Comparison of ENCODE assay signal across 8 mouse cellular contexts in the genomic region with DNA sequence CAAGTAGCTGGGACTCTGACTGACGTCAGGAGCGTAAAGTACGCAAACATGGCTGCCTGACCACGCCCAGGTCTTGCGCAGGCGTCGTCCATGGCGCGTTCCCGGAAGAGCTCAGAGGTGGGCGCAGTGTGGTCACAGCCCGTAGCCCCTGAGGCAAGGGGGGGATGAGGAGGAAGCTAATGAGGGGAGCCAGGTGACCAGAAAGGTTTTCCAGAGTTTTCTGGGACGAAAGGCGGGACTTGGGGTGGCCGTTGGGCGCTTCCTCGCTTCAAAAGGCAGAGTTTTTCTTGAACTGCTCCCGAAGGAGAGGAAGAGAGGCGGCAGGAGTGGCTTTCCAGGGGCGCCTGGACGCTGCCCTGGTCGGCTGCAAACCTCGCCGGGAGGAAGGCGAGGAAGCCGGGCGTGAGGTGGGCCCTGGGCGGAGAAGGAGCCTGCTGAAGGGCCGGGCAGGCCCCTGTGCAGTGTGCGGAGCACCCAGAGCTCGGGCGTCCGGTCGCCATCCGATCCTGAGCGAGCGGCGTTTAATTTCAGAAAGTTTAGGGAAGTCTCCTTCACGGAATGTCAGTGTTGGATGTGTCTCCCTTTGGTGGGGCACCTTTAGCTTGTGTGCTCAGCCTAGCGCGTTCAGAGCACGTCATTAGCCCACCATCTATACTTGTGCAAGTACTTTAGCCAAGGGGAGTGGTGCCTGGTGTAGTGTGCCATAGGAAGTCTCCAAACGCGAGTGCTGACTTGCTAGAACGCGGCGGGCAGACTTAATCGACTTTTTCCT. TPM values are rescaled to one million over a fixed set of nuclear protein-coding genes. Genes with fewer than 3 reads are reported as not detected.
DNase-seq lines count a peak whose midpoint lies in the region; ATAC-seq and TF ChIP-seq lines count a peak whose summit lies in the region.

A gene (plus strand): TSS at position 33 of the 772 bp plus-strand sequence.

- H3K27ac ChIP-seq in heart, embryonic 11.5 days (ENCODE audit: low read depth, low read length): peak within 1 kb of the TSS; percentile 94
- H3K27ac ChIP-seq in kidney, embryonic 16.5 days (ENCODE audit: low read length): peak within 1 kb of the TSS; percentile 98
- H3K27ac ChIP-seq in liver, adult 2 months (replicated peaks; ENCODE audit: insufficient read depth, low read depth, low read length): peak within 1 kb of the TSS; percentile 79

- no peaks in the 10 kb centered on the region for H3K79me2 ChIP-seq in liver, adult 2 months (ENCODE audit: control insufficient read depth, insufficient read depth, low read length)
- no peaks in the 10 kb centered on the region for H3K79me2 ChIP-seq in myocyte (ENCODE audit: control insufficient read depth, insufficient read depth)

- DNase-seq in B cell, adult 2 months: peak; percentile 82 to 83
- peak; percentile 94 for DNase-seq in brain, adult 2 months (ENCODE audit: low read depth, low spot score)
- DNase-seq in liver, adult 2 months (ENCODE audit: extremely low read depth, low read depth, low spot score): peak; percentile 70
- peak; percentile 84 for DNase-seq in splenic B cell, adult 2 months (ENCODE audit: low read depth, low spot score)

- peak within 1 kb of the TSS; percentile 75 for H3K4me2 ChIP-seq in heart, embryonic 11.5 days
- peak within 1 kb of the TSS; percentile 58 for H3K4me2 ChIP-seq in kidney, embryonic 16.5 days (replicated peaks; ENCODE audit: low read depth, low read length)
- peak within 1 kb of the TSS; percentile 75 for H3K4me2 ChIP-seq in myocyte (ENCODE audit: low read depth)

- no peak for TF ChIP-seq CTCF in liver, adult 2 months (IDR thresholded peaks at IDR 0.05; ENCODE audit: low read depth, low read length)

- H3K4me3 ChIP-seq in heart, embryonic 11.5 days (ENCODE audit: low read depth, low read length): peak within 1 kb of the TSS; percentile 72
- peak within 1 kb of the TSS; percentile 85 for H3K4me3 ChIP-seq in kidney, embryonic 16.5 days (ENCODE audit: low read length)
- H3K4me3 ChIP-seq in liver, adult 2 months (ENCODE audit: insufficient read depth, low read depth, low read length): peak within 1 kb of the TSS; percentile 71
- peak within 1 kb of the TSS; percentile 82 for H3K4me3 ChIP-seq in myocyte

- no peaks in the 10 kb centered on the region for H3K36me3 ChIP-seq in heart, embryonic 11.5 days (ENCODE audit: control insufficient read depth, insufficient read depth, low read length)
- H3K36me3 ChIP-seq in kidney, embryonic 16.5 days (ENCODE audit: insufficient read depth, low read length): no peaks in the 10 kb centered on the region
- peaks cover 11% of the 10 kb centered on the region for H3K36me3 ChIP-seq in liver, adult 2 months (ENCODE audit: control insufficient read depth, insufficient read depth, low read length)
- peaks cover 10% of the 10 kb centered on the region for H3K36me3 ChIP-seq in myocyte (ENCODE audit: control insufficient read depth, insufficient read depth)
- H3K36me3 ChIP-seq in splenic B cell, adult 2 months (ENCODE audit: control insufficient read depth, insufficient read depth, low read length, poor library complexity, severe bottlenecking): no peaks in the 10 kb centered on the region

- no peaks in the 10 kb centered on the region for H3K4me1 ChIP-seq in heart, embryonic 11.5 days (ENCODE audit: control insufficient read depth, insufficient read depth, low read length)
- no peaks in the 10 kb centered on the region for H3K4me1 ChIP-seq in kidney, embryonic 16.5 days (ENCODE audit: insufficient read depth, low read length)
- H3K4me1 ChIP-seq in liver, adult 2 months (ENCODE audit: control insufficient read depth, insufficient read depth, low read length): no peaks in the 10 kb centered on the region

- H3K27me3 ChIP-seq in heart, embryonic 11.5 days (ENCODE audit: control insufficient read depth, insufficient read depth, low read length): no peaks in the 10 kb centered on the region; the same call in 1 of the 2 replicates
- H3K27me3 ChIP-seq in kidney, embryonic 16.5 days (ENCODE audit: insufficient read depth, low read length): no peaks in the 10 kb centered on the region
- H3K27me3 ChIP-seq in liver, adult 2 months (ENCODE audit: control insufficient read depth, insufficient read depth, low read length): no peaks in the 10 kb centered on the region; the same call in 1 of the 2 replicates
- no peaks in the 10 kb centered on the region for H3K27me3 ChIP-seq in myocyte (ENCODE audit: control insufficient read depth, insufficient read depth, insufficient read length)
- no peaks in the 10 kb centered on the region for H3K27me3 ChIP-seq in splenic B cell, adult 2 months (ENCODE audit: control insufficient read depth, insufficient read depth, low read length, poor library complexity, severe bottlenecking)

- peak within 1 kb of the TSS; percentile 86 for H3K9ac ChIP-seq in heart, embryonic 11.5 days (ENCODE audit: low read depth, low read length)
- peak within 1 kb of the TSS; percentile 94 for H3K9ac ChIP-seq in kidney, embryonic 16.5 days (replicated peaks; ENCODE audit: low read length)
- H3K9ac ChIP-seq in liver, adult 2 months (ENCODE audit: low read depth, low read length): peak within 1 kb of the TSS; percentile 73

- H3ac ChIP-seq in myocyte (ENCODE audit: control insufficient read depth, insufficient read length): peak within 1 kb of the TSS; percentile 74

- no peaks in the 10 kb centered on the region for H3K9me3 ChIP-seq in heart, embryonic 11.5 days (replicated peaks; ENCODE audit: control insufficient read depth, low read length)
- H3K9me3 ChIP-seq in kidney, embryonic 16.5 days (ENCODE audit: low read length): no peaks in the 10 kb centered on the region

- WGBS in heart, embryonic 11.5 days (ENCODE audit: insufficient replicate concordance): 1% methylated on average over 48 of the region's 48 CpGs
- WGBS in kidney, embryonic 16.5 days: under 1% methylated on average over 48 of the region's 48 CpGs
- WGBS in liver, adult 2 months: under 1% methylated on average over 48 of the region's 48 CpGs

- peak; percentile 82 for TF ChIP-seq POLR2A in liver, adult 2 months (IDR thresholded peaks at IDR 0.05; ENCODE audit: extremely low read depth, insufficient read depth, low read length)
- peak; percentile 91 for TF ChIP-seq POLR2A in myocyte (IDR thresholded peaks at IDR 0.05; ENCODE audit: insufficient read length, low read depth)

- ATAC-seq in erythroblast, adult 5-6 weeks (replicated peaks; ENCODE audit: low FRiP score, poor library complexity, severe bottlenecking): peak; percentile 96
- ATAC-seq in heart, embryonic 11.5 days (replicated peaks; ENCODE audit: insufficient number of reproducible peaks, low FRiP score, low TSS enrichment): peak; percentile 96
- peak; percentile 99 for ATAC-seq in kidney, embryonic 16.5 days (ENCODE audit: low FRiP score, low TSS enrichment)

TF ChIP-seq in myocyte, 11 proteins besides CTCF, POLR2A, EP300 and RAD21:
- peak; percentile 6 for TF ChIP-seq SRF (IDR thresholded peaks at IDR 0.05; ENCODE audit: control insufficient read depth, insufficient read length, low read depth)
- no peak for TF ChIP-seq MYOG (IDR thresholded peaks at IDR 0.05; ENCODE audit: control insufficient read depth in 1 of 3, insufficient read depth in 1 of 3, insufficient read length in 2 of 3, low read depth in 2 of 3)
- no peak for TF ChIP-seq CEBPB (IDR thresholded peaks at IDR 0.05; ENCODE audit: insufficient read depth, poor library complexity, severe bottlenecking)
- TF ChIP-seq POLR2AphosphoS2 (IDR thresholded peaks at IDR 0.05; ENCODE audit: insufficient read length, low read depth): peak; percentile 90
- no peak for TF ChIP-seq MYOD1 (IDR thresholded peaks at IDR 0.05; ENCODE audit: control insufficient read depth in 1 of 3, insufficient read length in 2 of 3, low read depth in 2 of 3)

RNA-seq across cellular contexts. Expression of the gene that starts here (rescaled TPM):
- total RNA-seq in erythroblast, adult 5-6 weeks (2015; ENCODE audit: low replicate concordance): 11.9 and 34.0 TPM in 2 replicates
- total RNA-seq in erythroblast, adult 5-6 weeks (2017; ENCODE audit: low replicate concordance): 4.6 and 7.6 TPM in 2 replicates
- polyA plus RNA-seq in heart, embryonic 11.5 days (2014; fragmentation: Nextera tagmentation; extraction: Ambion mirVana): 25.0 and 25.4 TPM in 2 replicates
- polyA plus RNA-seq in kidney, embryonic 16.5 days (2015; fragmentation: Nextera tagmentation; extraction: Ambion mirVana): 46.1 and 49.1 TPM in 2 replicates
- 12.6 and 18.0 TPM in 2 replicates for total RNA-seq in liver, adult 2 months (2014; rRNA removed)
- 2.5 and 3.2 TPM in 2 replicates for polyA plus RNA-seq in liver, adult 2 months (2012; rRNA removed)
- polyA plus RNA-seq in myocyte (2012; fragmentation: generic; extraction: Trizol): 8.7 TPM

Comparison
In these comparisons a context has a peak if more than half of its experiments do, and no peak if none do; other contexts are left out.
1. Peak in every context shown above with its lines: DNase-seq, ATAC-seq, H3K4me3 ChIP-seq and H3K27ac ChIP-seq.